Mouse (Mus musculus): ENCODE data around the gene Gabrr2. TPM values are rescaled to one million over a fixed set of nuclear protein-coding genes. Genes with fewer than 3 reads are reported as not detected.

Gabrr2 gene
- total RNA-seq, 1 experiment = not detected

DNA sequence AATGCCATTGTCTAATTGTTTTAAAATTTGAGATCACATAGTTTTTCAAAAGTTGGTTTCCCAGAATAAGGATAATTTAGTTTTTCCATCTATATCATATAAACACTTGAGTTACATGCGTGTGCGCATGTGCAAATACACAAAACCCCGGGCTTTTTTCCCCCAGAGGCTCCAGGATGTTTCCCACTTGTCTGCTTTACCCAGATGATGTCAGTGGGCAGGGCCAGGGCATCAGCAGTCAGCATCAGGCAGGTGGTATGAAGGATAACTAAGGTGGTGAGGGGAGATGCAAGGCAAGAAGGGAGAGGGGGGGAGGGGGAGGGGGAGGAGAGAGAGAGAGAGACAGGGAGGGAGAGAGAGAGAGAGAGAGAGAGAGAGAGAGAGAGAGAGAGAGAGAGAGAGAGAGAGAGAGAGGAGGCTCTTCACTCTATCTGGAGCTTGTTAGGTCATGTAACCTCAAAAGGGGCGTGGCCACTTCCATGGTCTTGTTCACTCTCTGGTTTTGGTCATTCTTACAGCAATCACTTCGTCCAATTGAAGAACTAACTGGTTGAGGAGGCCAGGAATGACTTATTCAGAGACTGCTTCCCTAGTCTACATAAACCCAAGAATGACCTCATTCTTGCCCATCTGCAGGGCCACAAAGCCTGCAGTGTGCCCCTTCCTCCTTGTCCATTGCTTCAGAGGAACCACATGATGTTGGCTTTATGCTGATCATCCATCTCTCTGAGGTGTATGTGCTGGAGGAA is 13.2 kb downstream of the Gabrr2 start:
- no peaks in the 10 kb centered on the region for H3K36me3 ChIP-seq (ENCODE audit: control insufficient read depth, insufficient read depth, low read length, poor library complexity, severe bottlenecking)
- H3K27ac ChIP-seq (ENCODE audit: insufficient read depth, low read depth, low read length, poor library complexity, severe bottlenecking) = no peak overlapping the region
- no peak overlapping the region for H3K4me3 ChIP-seq (ENCODE audit: insufficient read depth in 1 of 2, low read depth in 1 of 2, low read length in 2 of 2, poor library complexity in 1 of 2, severe bottlenecking in 1 of 2)
- peaks cover 0 to 2% of the 10 kb centered on the region in 2 experiments; a peak in 1 of 4 replicates for H3K4me1 ChIP-seq (ENCODE audit: control insufficient read depth in 2 of 2, insufficient read depth in 2 of 2, low read length in 2 of 2, poor library complexity in 1 of 2)
- DNase-seq (ENCODE audit: low read depth, low spot score) = no peak
- no peaks in the 10 kb centered on the region for H3K9me3 ChIP-seq (ENCODE audit: control insufficient read depth, insufficient read depth, low read depth, low read length)
- in situ Hi-C loops (cut with MboI; ENCODE audit: low sequenced_read_pairs in 2 of 2, unreplicated experiment in 2 of 2) = no loop called here
- H3K9ac ChIP-seq (ENCODE audit: insufficient read depth, low read depth, low read length, poor library complexity, severe bottlenecking) = no peak overlapping the region
- TF ChIP-seq CHD2 (IDR thresholded peaks at IDR 0.05; ENCODE audit: low read depth, low read length) = no peak
- no peak for TF ChIP-seq ZC3H11A (IDR thresholded peaks at IDR 0.05; ENCODE audit: borderline replicate concordance, low read depth, low read length)
- TF ChIP-seq MAFK (IDR thresholded peaks at IDR 0.05; ENCODE audit: insufficient read depth, low read depth, low read length) = no peak
- no peak for TF ChIP-seq ZNF384 (IDR thresholded peaks at IDR 0.05; ENCODE audit: low read depth, low read length)
- TF ChIP-seq HCFC1 (IDR thresholded peaks at IDR 0.05; ENCODE audit: borderline replicate concordance, insufficient read depth, low read length) = no peak

DNA sequence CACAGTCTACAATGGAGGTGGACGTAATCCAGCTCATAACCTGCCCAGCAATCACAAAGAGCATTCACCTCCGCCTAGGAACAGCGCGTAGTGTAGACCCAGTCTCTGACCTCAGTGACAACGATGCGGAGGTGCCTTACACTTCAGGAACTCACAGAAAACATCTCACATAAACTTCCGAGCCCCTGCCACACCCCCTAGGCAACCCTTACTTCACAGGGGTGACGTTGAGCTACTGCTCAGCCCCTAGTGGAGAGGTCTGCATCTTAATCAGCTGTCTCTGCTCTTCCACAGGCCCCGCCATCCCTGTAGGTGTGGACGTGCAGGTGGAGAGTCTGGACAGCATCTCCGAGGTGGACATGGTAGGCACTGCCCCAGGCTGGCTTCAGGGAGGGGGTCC is 14.4 kb downstream of the Gabrr2 start:
- in situ Hi-C loops (cut with MboI; ENCODE audit: low sequenced_read_pairs in 2 of 2, unreplicated experiment in 2 of 2) = no loop called here
- DNase-seq (ENCODE audit: low read depth, low spot score) = no peak
- no peak overlapping the region for H3K9ac ChIP-seq (ENCODE audit: insufficient read depth, low read depth, low read length, poor library complexity, severe bottlenecking)

DNA sequence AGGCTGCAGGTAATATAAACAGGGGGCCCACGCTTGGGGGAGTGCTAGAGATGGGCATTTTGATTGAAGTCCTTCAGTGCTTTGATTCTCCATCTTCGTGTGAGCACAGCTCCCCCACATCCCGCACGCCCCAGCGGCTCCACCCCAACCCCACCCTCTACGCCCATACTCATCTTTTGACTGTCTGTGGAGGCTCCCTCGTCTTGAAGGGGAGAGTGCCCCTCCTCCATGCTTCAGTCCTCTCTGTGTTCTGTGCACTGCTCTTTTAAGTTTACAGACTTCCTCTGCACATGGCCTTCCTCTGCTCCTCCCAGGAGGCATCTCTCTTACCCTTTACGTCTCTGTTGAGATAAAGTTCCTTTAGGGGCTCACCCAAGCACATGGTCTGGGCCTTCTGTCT is 14.9 kb downstream of the Gabrr2 start:
- TF ChIP-seq ZNF384 (IDR thresholded peaks at IDR 0.05; ENCODE audit: low read depth, low read length) = no peak
- no peak for TF ChIP-seq MAFK (IDR thresholded peaks at IDR 0.05; ENCODE audit: insufficient read depth, low read depth, low read length)
- TF ChIP-seq CHD2 (IDR thresholded peaks at IDR 0.05; ENCODE audit: low read depth, low read length) = no peak
- no peak for TF ChIP-seq ZC3H11A (IDR thresholded peaks at IDR 0.05; ENCODE audit: borderline replicate concordance, low read depth, low read length)
- TF ChIP-seq HCFC1 (IDR thresholded peaks at IDR 0.05; ENCODE audit: borderline replicate concordance, insufficient read depth, low read length) = no peak

More for the DNA sequence above, 14.4 kb downstream of the Gabrr2 start:
- Histone ChIP-seq H3K4me1 (ENCODE audit: control insufficient read depth in 2 of 2, insufficient read depth in 2 of 2, low read length in 2 of 2, poor library complexity in 1 of 2) (peaks cover 0 to 2% of the 10 kb centered on the region in 2 experiments; a peak in 1 of 4 replicates), H3K36me3 (ENCODE audit: control insufficient read depth, insufficient read depth, low read length, poor library complexity, severe bottlenecking) (no peaks in the 10 kb centered on the region), H3K27ac (ENCODE audit: insufficient read depth, low read depth, low read length, poor library complexity, severe bottlenecking) (no peak overlapping the region), H3K9me3 (ENCODE audit: control insufficient read depth, insufficient read depth, low read depth, low read length) (no peaks in the 10 kb centered on the region), H3K4me3 (ENCODE audit: insufficient read depth in 1 of 2, low read depth in 1 of 2, low read length in 2 of 2, poor library complexity in 1 of 2, severe bottlenecking in 1 of 2) (no peak overlapping the region)
- no peak for TF ChIP-seq ZNF384 (IDR thresholded peaks at IDR 0.05; ENCODE audit: low read depth, low read length)
- TF ChIP-seq HCFC1 (IDR thresholded peaks at IDR 0.05; ENCODE audit: borderline replicate concordance, insufficient read depth, low read length) = no peak
- no peak for TF ChIP-seq ZC3H11A (IDR thresholded peaks at IDR 0.05; ENCODE audit: borderline replicate concordance, low read depth, low read length)
- no peak for TF ChIP-seq MAFK (IDR thresholded peaks at IDR 0.05; ENCODE audit: insufficient read depth, low read depth, low read length)
- no peak for TF ChIP-seq CHD2 (IDR thresholded peaks at IDR 0.05; ENCODE audit: low read depth, low read length)

DNA sequence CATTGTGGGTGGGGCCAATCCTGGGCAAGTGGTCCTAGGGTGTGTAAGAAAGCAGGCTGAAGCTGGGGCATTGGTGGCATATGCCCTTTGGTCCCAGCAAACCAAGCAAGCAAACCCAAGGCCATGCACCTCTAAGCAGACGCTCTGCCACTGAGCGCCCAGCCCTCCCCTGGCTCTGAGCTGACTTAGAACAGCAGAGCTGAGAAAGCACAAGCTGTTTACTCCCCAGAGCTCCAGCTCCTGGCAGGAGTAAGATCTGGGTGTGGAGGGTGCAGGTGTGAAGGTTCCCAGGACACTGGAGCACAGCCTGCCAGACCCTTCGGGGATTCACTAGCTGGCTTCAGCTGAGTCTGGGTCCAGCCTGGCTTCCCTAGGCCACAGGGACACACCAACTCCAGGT is 15.7 kb downstream of the Gabrr2 start:
- H3K36me3 ChIP-seq (ENCODE audit: control insufficient read depth, insufficient read depth, low read length, poor library complexity, severe bottlenecking) = no peaks in the 10 kb centered on the region
- H3K27ac ChIP-seq (ENCODE audit: insufficient read depth, low read depth, low read length, poor library complexity, severe bottlenecking) = no peak overlapping the region
- no peaks in the 10 kb centered on the region for H3K9me3 ChIP-seq (ENCODE audit: control insufficient read depth, insufficient read depth, low read depth, low read length)
- no peaks in the 10 kb centered on the region for H3K4me1 ChIP-seq (ENCODE audit: control insufficient read depth in 2 of 2, insufficient read depth in 2 of 2, low read length in 2 of 2, poor library complexity in 1 of 2)
- H3K4me3 ChIP-seq (ENCODE audit: insufficient read depth in 1 of 2, low read depth in 1 of 2, low read length in 2 of 2, poor library complexity in 1 of 2, severe bottlenecking in 1 of 2) = no peak overlapping the region
- TF ChIP-seq MAFK (IDR thresholded peaks at IDR 0.05; ENCODE audit: insufficient read depth, low read depth, low read length) (no peak), ZC3H11A (IDR thresholded peaks at IDR 0.05; ENCODE audit: borderline replicate concordance, low read depth, low read length) (no peak), HCFC1 (IDR thresholded peaks at IDR 0.05; ENCODE audit: borderline replicate concordance, insufficient read depth, low read length) (no peak), ZNF384 (IDR thresholded peaks at IDR 0.05; ENCODE audit: low read depth, low read length) (no peak), CHD2 (IDR thresholded peaks at IDR 0.05; ENCODE audit: low read depth, low read length) (no peak)
- in situ Hi-C loops (cut with MboI; ENCODE audit: low sequenced_read_pairs in 2 of 2, unreplicated experiment in 2 of 2) = no loop called here
- no peak overlapping the region for H3K9ac ChIP-seq (ENCODE audit: insufficient read depth, low read depth, low read length, poor library complexity, severe bottlenecking)
- no peak for DNase-seq (ENCODE audit: low read depth, low spot score)

More for the DNA sequence above, 14.9 kb downstream of the Gabrr2 start:
- Histone ChIP-seq H3K9me3 (ENCODE audit: control insufficient read depth, insufficient read depth, low read depth, low read length) (no peaks in the 10 kb centered on the region), H3K9ac (ENCODE audit: insufficient read depth, low read depth, low read length, poor library complexity, severe bottlenecking) (no peak overlapping the region), H3K36me3 (ENCODE audit: control insufficient read depth, insufficient read depth, low read length, poor library complexity, severe bottlenecking) (no peaks in the 10 kb centered on the region), H3K4me1 (ENCODE audit: control insufficient read depth in 2 of 2, insufficient read depth in 2 of 2, low read length in 2 of 2, poor library complexity in 1 of 2) (peaks cover 0 to 2% of the 10 kb centered on the region in 2 experiments; a peak in 1 of 4 replicates), H3K27ac (ENCODE audit: insufficient read depth, low read depth, low read length, poor library complexity, severe bottlenecking) (no peak overlapping the region), H3K4me3 (ENCODE audit: insufficient read depth in 1 of 2, low read depth in 1 of 2, low read length in 2 of 2, poor library complexity in 1 of 2, severe bottlenecking in 1 of 2) (no peak overlapping the region)
- in situ Hi-C loops (cut with MboI; ENCODE audit: low sequenced_read_pairs in 2 of 2, unreplicated experiment in 2 of 2) = no loop called here
- no peak for DNase-seq (ENCODE audit: low read depth, low spot score)
